Mouse (Mus musculus) retina, adult 2 months (tissue): ENCODE measurements at regions not wholly inside any gene's neighbourhood (a gene's known extent, or its start where the extent isn't known, plus 50 kb on each side); places are given as distances from the start of the nearest gene placed in this dataset.
A peak's percentile ranks its signal among the peaks of the same experiment; 100 is the strongest.
"Not testable (repeated sequence)": the region's sequence is repeated elsewhere in the genome, so short reads cannot be mapped to it uniquely, and the experiment has no call there.

Experiments used
- DNase-seq: peaks from one replicate; pipeline ENCODE4 v3.0.0-alpha.2; 2012; ENCODE audit warnings: low read depth, low spot score

DNA sequence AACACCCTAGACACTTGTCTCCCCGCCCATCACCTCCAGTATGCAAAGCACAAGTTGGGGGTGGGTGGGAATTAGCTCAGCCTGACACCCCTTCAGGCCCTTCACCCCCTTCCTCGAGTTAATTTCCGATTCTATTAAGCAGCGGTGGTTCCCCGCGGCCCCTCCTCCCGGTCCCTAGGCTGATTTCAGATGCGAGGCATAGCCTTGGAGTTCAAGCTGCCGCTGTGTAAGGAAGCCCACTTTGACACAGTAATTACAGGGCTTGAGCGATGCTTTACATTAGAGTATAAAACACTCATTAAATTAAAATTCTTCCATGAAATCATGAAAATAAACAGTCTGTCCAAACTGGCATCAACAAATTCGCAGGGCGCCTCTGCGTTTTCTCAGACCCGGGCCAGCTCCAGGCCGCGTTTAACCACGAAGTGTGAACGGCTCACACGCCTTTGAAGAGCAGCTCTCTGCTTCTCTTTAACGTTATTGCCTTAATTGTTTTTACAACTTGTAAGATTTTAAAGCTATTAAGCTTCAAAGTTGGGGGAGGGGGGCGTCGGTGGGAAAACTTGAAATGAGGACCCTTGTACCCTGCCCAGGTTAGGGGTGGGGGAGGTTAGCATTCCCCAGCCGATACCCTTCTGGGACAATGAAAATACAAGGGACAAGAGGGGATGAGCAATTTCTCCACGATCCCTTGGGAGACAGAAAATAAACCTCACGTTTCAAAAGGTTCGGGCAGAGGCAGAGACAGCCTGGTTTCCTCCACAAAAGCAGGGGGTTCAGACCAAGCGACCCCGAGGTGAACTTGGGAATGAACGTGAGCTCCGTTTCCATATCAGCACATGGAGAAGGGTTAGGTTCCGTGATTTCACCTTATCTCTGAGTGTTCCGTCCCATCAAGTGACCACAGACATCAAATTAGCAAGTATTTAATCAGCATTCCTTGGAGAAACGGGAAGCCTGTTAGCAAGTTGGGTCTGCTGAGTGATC is 114.4 kb downstream of the Dicer1 start:
- DNase-seq: no peak

DNA sequence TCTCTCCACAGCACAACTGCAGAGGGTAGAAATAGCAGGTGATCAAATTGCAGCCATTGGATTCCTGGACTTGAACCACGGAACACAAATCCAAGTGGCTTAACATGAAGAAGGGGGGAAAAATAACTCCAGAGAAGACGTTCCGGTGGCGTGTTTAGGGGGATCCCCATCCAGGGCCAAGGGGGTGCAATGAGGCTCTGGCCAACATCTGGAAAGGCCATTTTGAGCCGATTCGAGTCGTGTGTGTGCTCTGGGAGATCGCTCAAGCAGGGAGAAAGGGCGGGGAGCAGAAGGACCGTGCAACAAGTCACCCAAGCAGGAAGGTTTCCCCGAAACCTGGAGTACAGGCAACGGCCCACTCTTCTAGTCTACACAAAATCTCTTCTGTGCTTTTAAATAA is 115.3 kb downstream of the Dicer1 start:
- no peak for DNase-seq

DNA sequence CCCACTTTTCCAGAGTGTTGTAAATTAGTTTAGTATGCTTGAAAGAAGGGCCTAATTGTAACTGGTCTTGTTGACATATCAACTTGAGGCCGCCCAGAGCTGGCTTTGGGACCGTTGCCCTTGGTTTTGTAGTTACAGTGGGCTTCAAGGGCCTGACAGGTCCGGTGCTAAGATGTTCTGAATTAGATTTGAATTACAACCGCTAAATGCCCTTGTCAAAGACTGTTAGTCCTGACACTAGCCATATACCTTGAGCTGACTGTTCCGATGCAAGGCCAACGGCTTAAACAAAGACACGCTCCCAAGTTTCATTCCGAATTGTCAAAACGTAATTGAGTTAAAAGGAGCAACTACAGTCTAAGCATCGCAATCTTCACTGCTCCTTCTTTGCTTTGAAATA is 116.9 kb downstream of the Dicer1 start:
- DNase-seq: no peak

DNA sequence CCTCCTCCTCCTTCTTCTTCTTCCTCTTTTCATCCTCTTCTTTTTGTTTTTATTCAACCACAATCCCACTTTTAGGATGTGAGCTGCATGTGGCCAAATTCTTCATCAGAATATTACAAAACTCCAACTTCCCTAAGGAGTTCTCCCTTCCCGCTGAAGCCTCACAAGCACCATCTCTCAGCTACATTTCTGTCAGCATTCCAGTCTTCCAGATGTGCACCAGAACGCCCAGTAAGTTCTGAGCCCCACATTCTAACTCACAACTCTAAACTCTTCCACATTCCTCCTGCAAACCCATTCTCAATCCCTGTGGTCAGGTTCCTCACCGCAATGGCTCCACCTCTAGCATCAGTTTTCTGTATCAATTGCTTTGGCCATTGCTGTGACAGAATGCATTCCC is 121.2 kb downstream of the Dicer1 start:
- DNase-seq: no peak

- no peak for DNase-seq
These were observed 122.3 kb downstream of the Dicer1 start for GRCm38 (mm10) chr12:104629449-104629848.

DNA sequence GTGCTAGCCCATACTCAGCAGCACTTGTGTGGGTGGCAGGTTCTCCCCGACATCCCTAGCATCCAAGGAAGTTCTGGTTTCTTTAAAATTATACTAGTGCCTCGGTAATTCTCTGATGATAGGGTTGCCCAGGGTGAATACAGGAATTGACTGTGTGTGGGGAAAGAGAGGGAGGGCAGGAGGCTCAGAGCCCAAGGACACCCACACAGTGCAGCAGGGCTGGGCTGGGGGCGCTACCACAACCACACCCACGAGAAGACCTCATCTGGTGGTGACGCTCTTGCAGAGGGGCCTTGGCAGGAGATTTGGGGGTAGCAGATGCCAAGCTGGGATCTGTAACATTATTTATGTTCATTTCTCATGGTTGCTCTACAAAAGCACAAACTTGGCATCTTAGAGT is 125.7 kb downstream of the Dicer1 start:
- DNase-seq: no peak

DNA sequence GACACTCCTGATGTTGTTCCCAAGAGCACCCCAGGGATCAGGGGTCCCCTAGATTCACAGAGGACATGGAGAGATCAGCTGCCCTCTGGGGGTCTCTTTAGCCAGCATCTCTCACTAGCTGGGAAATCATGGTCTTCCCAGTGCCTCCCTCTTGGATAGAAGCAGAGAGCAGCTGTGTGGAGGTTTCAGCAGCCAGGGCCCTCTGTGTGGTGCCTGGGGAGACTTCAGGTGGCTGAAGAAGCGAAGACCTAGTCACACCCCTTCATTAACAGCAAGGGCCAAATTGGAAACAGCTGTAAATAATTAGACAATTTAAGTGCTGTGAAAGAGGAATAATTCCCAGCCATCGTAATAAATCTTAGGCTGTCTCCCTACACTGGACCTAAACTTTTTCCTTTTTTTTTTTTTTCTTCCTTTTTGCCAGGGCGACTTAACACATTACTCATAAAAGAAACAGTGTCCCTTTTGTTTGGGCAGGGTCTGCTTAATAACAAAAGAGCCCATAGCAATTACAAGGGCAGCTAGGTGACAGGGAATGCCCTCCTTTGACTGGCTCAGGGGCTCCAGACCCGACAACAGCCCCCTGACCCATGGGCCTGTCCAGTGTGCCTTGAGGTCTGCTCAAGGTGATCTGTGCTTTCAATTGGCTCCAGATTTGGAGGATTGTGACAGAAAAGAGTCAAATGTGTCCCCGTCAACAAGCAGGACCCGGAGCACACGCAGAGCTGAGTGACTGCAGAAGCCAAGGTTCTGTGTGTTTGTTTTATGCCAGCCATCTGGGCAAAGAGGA is 127.7 kb downstream of the Dicer1 start:
- no peak for DNase-seq

GRCm38 (mm10) chr12:104617111-104617725 is 134.5 kb downstream of the Dicer1 start:
- DNase-seq: peak; percentile 45

- DNase-seq: no peak
These were observed 137.5 kb downstream of the Dicer1 start for GRCm38 (mm10) chr12:104614240-104614639.

- DNase-seq: no peak
These were observed 136.6 kb upstream of the Gsc start for GRCm38 (mm10) chr12:104609767-104610166.

DNA sequence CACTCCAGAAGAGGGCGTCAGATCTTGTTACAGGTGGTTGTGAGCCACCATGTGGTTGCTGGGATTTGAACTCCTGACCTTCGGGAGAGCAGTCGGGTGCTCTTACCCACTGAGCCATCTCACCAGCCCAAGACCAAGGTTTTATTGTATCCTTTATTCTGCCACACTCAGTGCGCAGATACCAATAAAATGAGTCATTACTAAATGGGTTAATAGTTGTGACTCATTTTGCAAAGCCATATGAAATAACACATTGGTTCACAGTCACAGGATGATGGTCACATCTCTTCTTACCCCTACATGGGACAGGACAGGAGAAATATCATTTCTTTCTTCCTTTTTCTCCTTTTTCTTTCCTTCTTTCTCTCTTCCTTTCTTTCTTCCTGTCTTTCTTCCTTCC is 135.8 kb upstream of the Gsc start:
- not testable (repeated sequence) for DNase-seq

GRCm38 (mm10) chr12:104607410-104607809 is 134.3 kb upstream of the Gsc start:
- no peak for DNase-seq

DNA sequence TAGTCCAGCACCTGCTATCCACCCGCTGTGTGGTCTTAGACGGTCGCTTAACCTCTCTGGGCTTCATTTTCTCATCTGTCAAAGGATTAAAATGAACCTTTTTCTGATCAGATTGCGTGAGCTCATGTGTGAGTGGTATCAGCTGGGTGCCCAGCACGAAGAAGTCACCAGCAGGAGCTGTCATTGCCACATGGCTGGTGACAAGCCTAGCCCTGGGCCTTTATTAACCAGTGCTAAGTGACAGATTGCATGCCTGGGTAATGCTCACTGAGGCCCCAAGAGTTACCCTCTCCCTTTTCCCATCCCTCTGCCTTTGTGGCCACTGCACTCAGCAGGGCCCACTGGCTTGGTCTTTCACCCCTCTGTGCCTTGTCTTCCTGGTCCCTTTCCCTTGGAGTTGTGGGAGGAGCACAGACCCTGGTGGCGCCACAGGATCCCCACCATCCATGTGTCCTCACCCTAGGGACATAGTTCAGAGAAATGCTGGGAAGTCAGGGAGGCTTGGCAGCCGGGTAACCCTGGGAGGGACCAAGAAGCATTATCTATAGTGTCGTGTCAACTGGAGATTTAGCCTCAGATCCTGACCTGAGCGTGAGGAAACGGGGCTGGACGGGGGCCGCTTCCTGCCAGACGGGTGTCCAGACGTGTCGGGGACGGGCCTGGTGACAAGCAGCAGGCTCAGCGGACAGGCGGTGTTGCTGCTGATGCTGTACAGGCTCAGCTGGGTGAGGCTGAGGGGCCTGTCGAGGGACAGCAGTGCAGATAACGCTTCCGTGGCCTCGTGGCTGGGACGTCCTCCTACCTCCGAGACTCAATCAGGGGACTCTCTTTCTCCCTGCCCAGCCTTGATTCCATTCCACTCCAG is 132.6 kb upstream of the Gsc start:
- DNase-seq: no peak

GRCm38 (mm10) chr12:104598056-104598455 is 124.9 kb upstream of the Gsc start:
- DNase-seq: no peak

- DNase-seq: no peak
These were observed 120.5 kb upstream of the Gsc start for GRCm38 (mm10) chr12:104593526-104594155.

- DNase-seq: no peak
These were observed 119.8 kb upstream of the Gsc start for GRCm38 (mm10) chr12:104592791-104593525.

DNA sequence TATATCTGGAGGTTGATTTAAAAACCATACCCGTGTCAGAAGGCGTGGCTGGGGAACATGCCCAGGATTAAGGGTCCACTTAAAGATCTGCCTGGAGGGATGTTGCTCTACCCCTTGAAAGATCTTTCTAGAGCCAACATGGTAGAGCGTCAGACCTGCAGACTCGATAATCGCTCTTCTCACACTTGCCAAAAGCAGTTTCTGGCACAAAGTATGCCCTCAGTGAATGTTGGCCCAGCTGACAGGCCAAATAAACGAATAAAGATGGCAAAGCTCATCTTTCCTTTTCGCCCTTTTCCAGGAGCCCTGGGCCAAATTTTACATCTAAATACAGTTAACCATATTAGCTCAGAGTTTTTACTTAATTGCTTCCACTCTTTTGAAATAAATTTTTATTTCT is 118.4 kb upstream of the Gsc start:
- DNase-seq: no peak

GRCm38 (mm10) chr12:104590291-104590690 is 117.2 kb upstream of the Gsc start:
- no peak for DNase-seq

GRCm38 (mm10) chr12:104584408-104584807 is 111.3 kb upstream of the Gsc start:
- DNase-seq: no peak

- no peak for DNase-seq
These were observed 107.7 kb upstream of the Gsc start for GRCm38 (mm10) chr12:104580796-104581195.
